Comparison of ENCODE assay signal across 20 mouse cellular contexts in genomic region chr6:146473216-146473955, GRCm38 (mm10). TPM values are rescaled to one million over a fixed set of nuclear protein-coding genes. Genes with fewer than 3 reads are reported as not detected.
DNase-seq lines count a peak whose midpoint lies in the region; ATAC-seq lines count a peak whose summit lies in the region.
"Had no signal": no experiment of that assay in that cellular context is flagged by ENCODE, and none has a peak within 500 bp of the region (broad histone marks: within the 10 kb centered on the region; RNA-seq: fewer than 3 reads in every experiment).

No protein-coding gene starts in this region.

- H3K4me1 ChIP-seq in heart, embryonic 15.5 days (replicated peaks): peaks cover 10% of the 10 kb centered on the region
- no peaks in the 10 kb centered on the region for H3K4me1 ChIP-seq in forebrain, embryonic 15.5 days
- H3K4me1 ChIP-seq: hindbrain, embryonic 12.5 days; midbrain, embryonic 13.5 days; neural tube, embryonic 13.5 days had no signal

- H3K9me3 ChIP-seq in heart, embryonic 15.5 days (replicated peaks): no peaks in the 10 kb centered on the region
- H3K9me3 ChIP-seq in forebrain, embryonic 15.5 days: no peaks in the 10 kb centered on the region
- H3K9me3 ChIP-seq: hindbrain, embryonic 12.5 days; limb, embryonic 12.5 days; midbrain, embryonic 13.5 days; neural tube, embryonic 13.5 days had no signal

- H3K4me2 ChIP-seq in heart, embryonic 15.5 days: no peak overlapping the region
- no peak overlapping the region for H3K4me2 ChIP-seq in forebrain, embryonic 15.5 days (replicated peaks)
- H3K4me2 ChIP-seq: hindbrain, embryonic 12.5 days; limb, embryonic 12.5 days; lung, embryonic 14.5 days; midbrain, embryonic 13.5 days; neural tube, embryonic 13.5 days had no signal

- no peaks in the 10 kb centered on the region for H3K27me3 ChIP-seq in heart, embryonic 15.5 days
- no peaks in the 10 kb centered on the region for H3K27me3 ChIP-seq in forebrain, embryonic 15.5 days
- H3K27me3 ChIP-seq: hindbrain, embryonic 12.5 days; limb, embryonic 12.5 days; midbrain, embryonic 13.5 days; neural tube, embryonic 13.5 days; Patski had no signal

- 0 out of 2 replicates have a peak, but pooled peaks cover 5% of the 10 kb centered on the region for H3K36me3 ChIP-seq in heart, embryonic 15.5 days
- H3K36me3 ChIP-seq in forebrain, embryonic 15.5 days: no peaks in the 10 kb centered on the region
- H3K36me3 ChIP-seq: hindbrain, embryonic 12.5 days; limb, embryonic 12.5 days; midbrain, embryonic 13.5 days; neural tube, embryonic 13.5 days had no signal

- 65% methylated on average over 6 of the region's 6 CpGs for WGBS in heart, embryonic 15.5 days
- WGBS in forebrain, embryonic 15.5 days: 83% methylated on average over 6 of the region's 6 CpGs

- no peak overlapping the region for H3K9ac ChIP-seq in heart, embryonic 15.5 days
- H3K9ac ChIP-seq in forebrain, embryonic 15.5 days (replicated peaks): no peak overlapping the region
- H3K9ac ChIP-seq: forebrain, postnatal 0 days; hindbrain, embryonic 12.5 days; limb, embryonic 12.5 days; lung, embryonic 14.5 days; midbrain, embryonic 13.5 days; neural tube, embryonic 13.5 days had no signal

- 0 out of 2 replicates have a peak overlapping the region, but pooled peaks have one; percentile 17 for H3K27ac ChIP-seq in heart, embryonic 15.5 days
- no peak overlapping the region for H3K27ac ChIP-seq in forebrain, embryonic 15.5 days (replicated peaks)
- H3K27ac ChIP-seq: hindbrain, embryonic 12.5 days; limb, embryonic 12.5 days; midbrain, embryonic 13.5 days; neural tube, embryonic 13.5 days had no signal

- no peak overlapping the region for H3K4me3 ChIP-seq in heart, embryonic 15.5 days
- H3K4me3 ChIP-seq in forebrain, embryonic 15.5 days: no peak overlapping the region
- H3K4me3 ChIP-seq: hindbrain, embryonic 12.5 days; limb, embryonic 12.5 days; midbrain, embryonic 13.5 days; neural tube, embryonic 13.5 days had no signal

- DNase-seq in frontal cortex, postnatal 10 days (ENCODE audit: low spot score in 2 of 2): no peak
- DNase-seq in 3T3-L1 (ENCODE audit: low read depth, low spot score): peak; percentile 90
- peak; percentile 70 for DNase-seq in fibroblast of lung, adult 2 months (ENCODE audit: low read depth)
- no peak for DNase-seq in natural killer cell, adult 2 months (ENCODE audit: low spot score in 2 of 2)
- DNase-seq in cerebellum, postnatal 10 days: no peak
- DNase-seq: adrenal gland, postnatal 14 days; cerebellum, adult 18-20 months; forebrain, postnatal 0 days; kidney, adult 18-20 months; lung, embryonic 14.5 days; right cerebral cortex, postnatal 14 days; thymus, postnatal 25 days had no signal

- peak; percentile 87; the same call in 1 of the 2 replicates for ATAC-seq in frontal cortex, adult (ENCODE audit: low TSS enrichment)
- ATAC-seq in heart, embryonic 15.5 days (replicated peaks; ENCODE audit: insufficient number of reproducible peaks, insufficient read depth, low FRiP score, low read depth): no peak
- no peak for ATAC-seq in forebrain, embryonic 15.5 days (replicated peaks)
- ATAC-seq: forebrain, postnatal 0 days; midbrain, embryonic 13.5 days; Patski had no signal

RNA-seq across cellular contexts. Expression of gene Itpr2, which starts 28.6 kb away (rescaled TPM):
- 39.2 and 49.5 TPM in 2 replicates for polyA plus RNA-seq in heart, embryonic 15.5 days (2015; fragmentation: Nextera tagmentation; extraction: Ambion mirVana)
- polyA plus RNA-seq in forebrain, embryonic 15.5 days (2015; fragmentation: Nextera tagmentation; extraction: Ambion mirVana): 4.2 and 5.1 TPM in 2 replicates

Comparison
In these comparisons a context has a peak if more than half of its experiments do, and no peak if none do; other contexts are left out.
1. DNase-seq: peak in 3T3-L1 (single experiment) and fibroblast of lung, adult 2 months (single experiment); none in frontal cortex, postnatal 10 days (0 of 2), natural killer cell, adult 2 months (0 of 2) and cerebellum, postnatal 10 days (0 of 2).